Mouse (Mus musculus) Patski (cell line): ENCODE measurements at regions not wholly inside any gene's neighbourhood (a gene's known extent, or its start where the extent isn't known, plus 50 kb on each side); places are given as distances from the start of the nearest gene placed in this dataset.

ENCODE experiments used
- ATAC-seq: fragments of 100-300 bp; one replicate; pipeline ENCODE4 v1.8.0; 2021
- CTCF ChIA-PET: fragments of 350-600 bp; sonication (Branson Sonifier 250); formaldehyde crosslinking; loops from one replicate; lab custom pipeline; 2022; ENCODE audit warnings: inconsistent platforms; lab: Charles Lee
- POLR2A ChIA-PET: fragments of 350-600 bp; sonication (Branson Sonifier 250); formaldehyde crosslinking; loops from one replicate; lab custom pipeline; 2022; ENCODE audit warnings: antibody characterized with exemption, inconsistent platforms; lab: Charles Lee
- DNase-seq: peaks from one replicate; pipeline ENCODE4 v3.0.0-alpha.2; 2011; ENCODE audit warnings: low read depth, low spot score
- H3K27me3 ChIP-seq: fragments of 371-371 bp; one replicate; pipeline ENCODE4 v1.5.1; 2021
- CTCF ChIP-seq: fragments of 100-300 bp; IDR thresholded peaks from one replicate; pipeline ENCODE4 v1.5.1; 2021
- in situ Hi-C: fragments of 300-500 bp; cut with MboI; formaldehyde crosslinking; loops from 3 replicates; pipeline ENCODE4 v1.11.1; 2018; ENCODE audit warnings: low pct_unique_long_range_greater_than_20kb, mixed read lengths

DNA sequence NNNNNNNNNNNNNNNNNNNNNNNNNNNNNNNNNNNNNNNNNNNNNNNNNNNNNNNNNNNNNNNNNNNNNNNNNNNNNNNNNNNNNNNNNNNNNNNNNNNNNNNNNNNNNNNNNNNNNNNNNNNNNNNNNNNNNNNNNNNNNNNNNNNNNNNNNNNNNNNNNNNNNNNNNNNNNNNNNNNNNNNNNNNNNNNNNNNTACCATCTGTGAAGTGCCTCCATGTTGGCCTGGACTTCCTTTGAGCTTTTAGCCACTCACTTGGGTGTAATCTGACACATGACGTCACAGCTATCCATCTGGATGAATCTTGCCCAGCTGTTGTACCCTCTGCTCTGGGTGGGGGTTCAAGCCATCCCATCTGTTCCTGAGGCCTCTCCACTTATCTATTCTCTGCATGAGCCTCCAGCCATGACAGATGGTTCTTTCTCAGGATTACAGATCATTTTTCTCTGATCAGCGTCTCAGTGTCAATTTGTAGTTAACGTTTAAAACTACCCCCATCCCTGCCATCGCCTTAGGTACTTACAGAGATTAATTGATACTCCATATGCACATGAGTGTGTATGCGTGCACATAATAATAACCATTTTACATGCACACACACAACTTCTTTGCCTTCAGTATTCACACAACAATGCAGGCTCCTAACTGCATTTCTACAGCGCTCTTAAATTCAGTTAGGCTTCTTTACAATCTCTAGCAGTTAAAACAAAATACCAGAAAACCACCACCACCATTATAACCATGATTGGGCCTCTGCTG, 194.0 kb upstream of the Egfl6 start:
- POLR2A ChIA-PET: no interaction called here
- TF ChIP-seq CTCF: no peak
- ATAC-seq: no peak

GRCm38 (mm10) chrX:166773408-166773854, 187.9 kb upstream of the Egfl6 start:
- CTCF ChIA-PET: no interaction called here
- no peak for ATAC-seq
- H3K27me3 ChIP-seq: no peaks in the 10 kb centered on the region
- no peak for TF ChIP-seq CTCF
- POLR2A ChIA-PET: no interaction called here
- in situ Hi-C loops: no loop called here
- DNase-seq: no peak

More for the DNA sequence above, 194.0 kb upstream of the Egfl6 start:
- H3K27me3 ChIP-seq: no peaks in the 10 kb centered on the region
- in situ Hi-C loops: no loop called here
- DNase-seq: no peak
- CTCF ChIA-PET: no interaction called here

- ATAC-seq (no peak), DNase-seq (no peak)
- CTCF ChIA-PET: interaction anchor here (1.2 kb wide), 1 partner anchor 10 kb away, joined by 6 read pairs; no protein-coding TSS in a partner anchor
- in situ Hi-C loops: no loop called here
- no peaks in the 10 kb centered on the region for H3K27me3 ChIP-seq
- POLR2A ChIA-PET: no interaction called here
- no peak for TF ChIP-seq CTCF
Measured at GRCm38 (mm10) chrX:166766991-166767390, 181.5 kb upstream of the Egfl6 start.

DNA sequence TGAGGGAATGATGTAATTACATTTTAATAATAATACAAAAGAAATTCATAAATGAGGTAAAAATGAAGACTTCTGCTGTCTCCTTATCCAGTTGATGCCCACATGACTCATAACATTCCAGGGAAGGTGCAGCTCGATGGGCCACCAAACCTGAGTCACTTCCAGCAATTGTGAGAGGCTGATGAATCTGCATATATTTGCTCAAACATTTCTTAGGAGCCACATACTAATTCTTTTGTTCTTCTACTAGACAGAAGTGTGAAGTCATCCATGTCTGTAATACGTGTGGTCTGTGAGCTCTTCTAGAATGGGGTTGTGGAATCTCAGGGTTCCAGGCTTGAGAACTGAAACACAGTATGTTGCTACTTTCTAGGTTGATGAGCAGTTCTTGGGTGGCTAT, 180.1 kb upstream of the Egfl6 start:
- POLR2A ChIA-PET: interaction anchor here (0.6 kb wide), 1 partner anchor 335 kb away, joined by 3 read pairs; no protein-coding TSS in a partner anchor
- no peaks in the 10 kb centered on the region for H3K27me3 ChIP-seq
- DNase-seq (no peak), ATAC-seq (peak; percentile 60)
- no peak for TF ChIP-seq CTCF
- CTCF ChIA-PET: no interaction called here
- in situ Hi-C loops: no loop called here

- H3K27me3 ChIP-seq: peaks cover 3% of the 10 kb centered on the region
- POLR2A ChIA-PET: no interaction called here
- TF ChIP-seq CTCF: no peak
- ATAC-seq (no peak), DNase-seq (no peak)
- in situ Hi-C loops: no loop called here
- CTCF ChIA-PET: no interaction called here
Measured at GRCm38 (mm10) chrX:166762098-166762497, 176.6 kb upstream of the Egfl6 start.

DNA sequence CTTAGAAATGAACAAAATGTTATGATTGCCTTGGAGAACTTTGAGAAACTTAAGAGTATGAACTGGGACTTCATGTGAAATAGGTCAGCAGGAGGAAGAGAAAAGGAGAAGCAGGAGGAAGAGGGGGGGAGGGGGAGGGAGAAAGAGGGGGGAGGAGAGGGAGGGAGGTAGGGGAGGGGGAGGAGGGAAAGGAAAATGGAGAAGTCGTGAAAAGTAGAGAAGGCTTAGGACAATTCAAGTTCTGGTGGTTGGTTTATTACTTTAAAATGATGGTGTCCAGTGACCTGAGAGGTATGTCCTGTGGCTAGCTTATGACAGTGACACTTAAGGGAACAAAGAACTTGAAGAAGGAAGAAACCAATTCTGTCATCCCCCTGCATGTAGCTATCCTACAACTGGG, 171.6 kb upstream of the Egfl6 start:
- DNase-seq (no peak), ATAC-seq (no peak)
- in situ Hi-C loops: no loop called here
- peaks cover 3% of the 10 kb centered on the region for H3K27me3 ChIP-seq
- POLR2A ChIA-PET: no interaction called here
- CTCF ChIA-PET: interaction anchor here (1.4 kb wide), 1 partner anchor 30 kb away, joined by 3 read pairs; no protein-coding TSS in a partner anchor
- no peak for TF ChIP-seq CTCF

GRCm38 (mm10) chrX:166754967-166755654, 169.6 kb upstream of the Egfl6 start:
- CTCF ChIA-PET: no interaction called here
- POLR2A ChIA-PET: no interaction called here
- no peak for DNase-seq
- peaks cover 3% of the 10 kb centered on the region for H3K27me3 ChIP-seq
- TF ChIP-seq CTCF: no peak
- ATAC-seq: no peak
- in situ Hi-C loops: no loop called here

- in situ Hi-C loops: no loop called here
- no peaks in the 10 kb centered on the region for H3K27me3 ChIP-seq
- CTCF ChIA-PET: no interaction called here
- POLR2A ChIA-PET: no interaction called here
- no peak for TF ChIP-seq CTCF
- ATAC-seq (no peak), DNase-seq (no peak)
Measured at GRCm38 (mm10) chrX:166749055-166749679, 163.6 kb upstream of the Egfl6 start.

GRCm38 (mm10) chrX:166731354-166731753, 145.8 kb upstream of the Egfl6 start:
- DNase-seq (no peak), ATAC-seq (no peak)
- H3K27me3 ChIP-seq: peaks cover 12% of the 10 kb centered on the region
- ChIA-PET CTCF (no interaction called here), POLR2A (no interaction called here)
- TF ChIP-seq CTCF: no peak
- in situ Hi-C loops: no loop called here

- in situ Hi-C loops: no loop called here
- ChIA-PET POLR2A (no interaction called here), CTCF (no interaction called here)
- peaks cover 12% of the 10 kb centered on the region for H3K27me3 ChIP-seq
- ATAC-seq: no peak
- DNase-seq: no peak
- TF ChIP-seq CTCF: no peak
Measured at GRCm38 (mm10) chrX:166728622-166728928, 143.1 kb upstream of the Egfl6 start.
